Mouse (Mus musculus): ENCODE measurements around the gene Gli2. TPM values are rescaled to one million over a fixed set of nuclear protein-coding genes. Genes with fewer than 3 reads are reported as not detected.

Gene Gli2
- polyA plus RNA-seq, 1 experiment from 2014 or later, result 4.0 TPM

- 81% methylated on average over 18 of the region's 18 CpGs for WGBS
- Histone ChIP-seq H3K9ac (replicated peaks; ENCODE audit: low read depth, low read length) (no peak overlapping the region), H3K4me3 (replicated peaks; ENCODE audit: low read length) (no peak overlapping the region), H3K4me2 (ENCODE audit: low read length) (no peak overlapping the region), H3K27ac (ENCODE audit: low read length) (no peak overlapping the region), H3K4me1 (replicated peaks; ENCODE audit: control insufficient read depth, insufficient read depth, low read length) (no peaks in the 10 kb centered on the region), H3K9me3 (ENCODE audit: control insufficient read depth, low read length) (0 out of 2 replicates have a peak, but pooled peaks cover 3% of the 10 kb centered on the region), H3K27me3 (replicated peaks; ENCODE audit: control insufficient read depth, insufficient read depth, low read length) (no peaks in the 10 kb centered on the region), H3K36me3 (ENCODE audit: control insufficient read depth, insufficient read depth) (no peaks in the 10 kb centered on the region)
- ATAC-seq, result 0 out of 2 replicates have a peak, but pooled peaks have one; percentile 36
Observed at GRCm38 (mm10) chr1:118795415-118796167, 257.8 kb downstream of the Gli2 start.

GRCm38 (mm10) chr1:118789871-118790270 is 263.5 kb downstream of the Gli2 start:
- no peak overlapping the region; the same call in 1 of the 2 replicates for H3K27ac ChIP-seq (ENCODE audit: low read length)
- ATAC-seq, result no peak
- H3K9me3 ChIP-seq (ENCODE audit: control insufficient read depth, low read length), result no peaks in the 10 kb centered on the region
- no peaks in the 10 kb centered on the region for H3K27me3 ChIP-seq (replicated peaks; ENCODE audit: control insufficient read depth, insufficient read depth, low read length)
- H3K4me2 ChIP-seq (ENCODE audit: low read length), result no peak overlapping the region
- no peak overlapping the region for H3K9ac ChIP-seq (replicated peaks; ENCODE audit: low read depth, low read length)
- H3K4me3 ChIP-seq (replicated peaks; ENCODE audit: low read length), result no peak overlapping the region
- H3K4me1 ChIP-seq (replicated peaks; ENCODE audit: control insufficient read depth, insufficient read depth, low read length), result peaks cover 9% of the 10 kb centered on the region; the same call in 1 of the 2 replicates
- 50% methylated on average over 2 of the region's 2 CpGs for WGBS
- H3K36me3 ChIP-seq (ENCODE audit: control insufficient read depth, insufficient read depth), result no peaks in the 10 kb centered on the region

DNA sequence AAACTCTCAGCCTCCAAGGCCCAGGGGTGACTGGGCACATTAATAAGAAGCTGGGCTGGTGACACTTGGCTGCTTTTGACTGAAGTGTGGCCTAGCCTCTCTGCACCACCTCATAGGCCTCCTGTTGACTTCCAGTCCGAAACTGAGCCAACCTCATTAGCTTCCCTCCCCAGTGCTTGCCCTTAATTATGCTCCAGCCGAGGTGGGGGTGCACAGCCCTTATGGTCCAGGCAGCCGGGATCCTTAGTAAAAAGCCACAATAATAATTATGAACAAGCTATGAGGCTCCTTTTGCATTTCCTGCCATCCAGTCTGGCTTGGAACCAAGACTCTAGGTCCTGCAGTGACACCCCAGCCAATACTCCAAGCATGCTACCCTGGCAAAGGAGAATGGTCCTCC is 264.0 kb downstream of the Gli2 start:
- H3K36me3 ChIP-seq (ENCODE audit: control insufficient read depth, insufficient read depth), result no peaks in the 10 kb centered on the region
- H3K27me3 ChIP-seq (replicated peaks; ENCODE audit: control insufficient read depth, insufficient read depth, low read length), result no peaks in the 10 kb centered on the region
- H3K4me3 ChIP-seq (replicated peaks; ENCODE audit: low read length), result no peak overlapping the region
- H3K27ac ChIP-seq (ENCODE audit: low read length), result no peak overlapping the region
- no peaks in the 10 kb centered on the region for H3K9me3 ChIP-seq (ENCODE audit: control insufficient read depth, low read length)
- H3K4me2 ChIP-seq (ENCODE audit: low read length), result no peak overlapping the region
- H3K4me1 ChIP-seq (replicated peaks; ENCODE audit: control insufficient read depth, insufficient read depth, low read length), result peaks cover 9% of the 10 kb centered on the region; the same call in 1 of the 2 replicates
- no peak overlapping the region for H3K9ac ChIP-seq (replicated peaks; ENCODE audit: low read depth, low read length)
- ATAC-seq, result peak; percentile 65
- 19% methylated on average over 3 of the region's 3 CpGs for WGBS

DNA sequence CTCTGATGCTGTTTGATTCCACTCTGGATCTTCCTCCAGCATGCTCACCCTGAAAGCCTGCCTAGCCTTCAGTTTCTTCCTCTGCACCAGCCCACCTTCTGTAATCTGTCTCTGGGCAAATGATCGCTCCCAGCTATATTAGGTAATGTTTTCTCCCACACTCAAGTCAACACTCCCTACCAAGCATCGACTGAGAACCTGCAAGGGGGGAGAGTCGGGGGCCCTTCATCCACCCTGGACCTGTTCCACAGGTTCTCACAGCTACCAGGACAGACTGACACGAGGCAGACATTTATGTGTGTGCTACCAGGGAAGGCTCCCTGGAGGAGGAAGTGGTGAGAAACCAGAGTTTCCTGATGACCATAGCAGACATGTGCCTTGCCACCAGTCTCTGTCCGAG is 264.6 kb downstream of the Gli2 start:
- Histone ChIP-seq H3K36me3 (ENCODE audit: control insufficient read depth, insufficient read depth) (no peaks in the 10 kb centered on the region), H3K27ac (ENCODE audit: low read length) (no peak overlapping the region), H3K9me3 (ENCODE audit: control insufficient read depth, low read length) (no peaks in the 10 kb centered on the region), H3K4me3 (replicated peaks; ENCODE audit: low read length) (no peak overlapping the region), H3K4me1 (replicated peaks; ENCODE audit: control insufficient read depth, insufficient read depth, low read length) (peaks cover 9% of the 10 kb centered on the region; the same call in 1 of the 2 replicates), H3K9ac (replicated peaks; ENCODE audit: low read depth, low read length) (no peak overlapping the region), H3K27me3 (replicated peaks; ENCODE audit: control insufficient read depth, insufficient read depth, low read length) (no peaks in the 10 kb centered on the region), H3K4me2 (ENCODE audit: low read length) (no peak overlapping the region)
- no peak for ATAC-seq
- WGBS, result 85% methylated on average over 5 of the region's 5 CpGs

DNA sequence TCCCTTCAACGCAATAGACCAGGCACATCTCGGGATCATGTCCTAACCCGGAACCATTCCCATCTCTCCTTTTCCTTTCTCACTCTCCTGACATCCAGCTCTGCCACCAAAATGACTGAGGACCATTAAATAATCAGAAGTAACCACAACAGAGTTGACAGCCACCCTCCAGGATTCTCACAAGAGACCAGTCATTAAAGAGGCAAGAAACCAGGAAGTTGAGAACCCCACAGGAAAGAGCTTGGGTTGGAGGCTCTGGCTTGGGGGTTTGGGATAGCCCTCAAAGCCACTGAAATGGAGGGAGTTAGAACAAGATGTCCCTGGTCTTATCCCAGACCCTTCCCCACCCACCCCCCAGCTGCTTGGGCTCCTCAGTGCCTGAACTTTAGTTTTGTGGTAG is 265.9 kb downstream of the Gli2 start:
- ATAC-seq, result no peak
- Histone ChIP-seq H3K27ac (ENCODE audit: low read length) (no peak overlapping the region), H3K9me3 (ENCODE audit: control insufficient read depth, low read length) (no peaks in the 10 kb centered on the region), H3K9ac (replicated peaks; ENCODE audit: low read depth, low read length) (no peak overlapping the region), H3K4me3 (replicated peaks; ENCODE audit: low read length) (no peak overlapping the region), H3K36me3 (ENCODE audit: control insufficient read depth, insufficient read depth) (no peaks in the 10 kb centered on the region), H3K4me2 (ENCODE audit: low read length) (no peak overlapping the region), H3K27me3 (replicated peaks; ENCODE audit: control insufficient read depth, insufficient read depth, low read length) (no peaks in the 10 kb centered on the region), H3K4me1 (replicated peaks; ENCODE audit: control insufficient read depth, insufficient read depth, low read length) (peaks cover 9% of the 10 kb centered on the region; the same call in 1 of the 2 replicates)
- WGBS, result 92% methylated on average over 3 of the region's 3 CpGs

Small RNA genes lying within 50 kb of the gene (microRNA-seq; reads per million reads assigned to microRNA genes)
- gene Mir6346, result not detected
